Mouse (Mus musculus) lung, postnatal 25 days (tissue): ENCODE data around the gene Gm20388.

Experiments
- DNase-seq: peaks from one replicate; pipeline ENCODE4 v3.0.0; 2022; ENCODE audit warnings: low spot score

The Gm20388 gene

GRCm38 (mm10) chr8:122236521-122236920 is 2325.9 kb downstream of the Gm20388 start:
- DNase-seq = no peak

GRCm38 (mm10) chr8:122238225-122238624 is 2327.6 kb downstream of the Gm20388 start:
- DNase-seq = no peak

- no peak for DNase-seq
Observed at GRCm38 (mm10) chr8:122238731-122239130, 2328.1 kb downstream of the Gm20388 start.

DNA sequence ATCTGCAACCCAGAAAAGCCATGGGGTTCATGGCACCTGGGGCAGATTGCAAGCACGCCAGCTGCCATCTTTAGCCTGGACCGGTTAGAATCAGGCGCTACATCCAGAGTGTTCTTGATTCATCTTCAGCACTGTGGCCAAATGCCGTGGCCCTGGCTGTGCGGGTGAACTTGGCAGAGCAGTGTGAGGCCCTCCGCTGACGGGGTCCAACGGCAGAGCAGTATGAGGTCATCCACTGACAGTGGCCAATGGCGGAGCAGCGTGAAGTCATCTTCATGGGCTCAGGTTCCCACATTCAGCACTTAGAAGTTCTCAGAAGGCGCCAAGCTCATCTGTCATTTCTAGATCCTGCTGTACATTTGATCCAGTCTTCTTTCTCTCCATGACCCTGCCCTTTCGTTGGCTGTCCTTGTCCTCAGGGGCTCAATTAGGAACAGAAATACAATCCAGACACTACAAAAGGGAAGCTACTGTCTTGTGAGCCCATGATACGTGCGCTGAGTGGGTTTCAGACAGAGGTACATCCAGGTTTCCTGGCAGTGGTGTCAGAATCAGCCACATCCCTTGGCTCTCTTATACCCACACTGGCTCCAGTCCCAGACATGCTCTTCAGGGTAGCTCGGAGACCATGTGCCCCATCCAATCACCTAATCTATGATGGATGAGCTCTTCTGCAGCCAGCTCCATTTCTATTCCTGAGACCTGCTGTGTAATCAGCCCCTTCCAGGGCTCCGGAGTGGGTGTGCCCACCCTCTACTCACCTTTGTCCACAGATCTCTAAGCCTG is 2329.8 kb downstream of the Gm20388 start:
- no peak for DNase-seq

DNA sequence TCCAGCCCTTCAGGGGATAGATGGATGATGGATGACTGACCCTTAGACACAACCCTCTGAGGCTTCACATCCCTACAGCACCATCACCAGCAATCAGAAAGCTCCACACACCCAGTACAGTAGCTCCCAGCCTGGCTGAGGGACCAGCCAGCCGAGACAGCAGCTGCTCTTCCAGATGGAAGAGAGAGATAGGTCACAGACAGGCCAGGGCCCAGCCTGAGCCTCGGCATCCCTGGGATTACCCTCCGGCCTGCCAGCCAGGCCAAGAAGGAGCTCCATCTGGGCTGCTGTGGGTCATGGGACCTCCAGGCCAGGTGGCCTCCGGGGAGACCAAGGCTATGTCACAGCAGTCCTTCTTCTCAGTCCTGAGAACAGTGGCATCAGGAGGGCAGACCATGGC is 2332.7 kb downstream of the Gm20388 start:
- no peak for DNase-seq

GRCm38 (mm10) chr8:122245161-122245560 is 2334.5 kb downstream of the Gm20388 start:
- DNase-seq = no peak

GRCm38 (mm10) chr8:122246257-122247211 is 2335.9 kb downstream of the Gm20388 start:
- DNase-seq = no peak

- DNase-seq = no peak
Observed at GRCm38 (mm10) chr8:122251739-122252138, 2341.1 kb downstream of the Gm20388 start.

- no peak for DNase-seq
Observed at GRCm38 (mm10) chr8:122252366-122252765, 2341.7 kb downstream of the Gm20388 start.

DNA sequence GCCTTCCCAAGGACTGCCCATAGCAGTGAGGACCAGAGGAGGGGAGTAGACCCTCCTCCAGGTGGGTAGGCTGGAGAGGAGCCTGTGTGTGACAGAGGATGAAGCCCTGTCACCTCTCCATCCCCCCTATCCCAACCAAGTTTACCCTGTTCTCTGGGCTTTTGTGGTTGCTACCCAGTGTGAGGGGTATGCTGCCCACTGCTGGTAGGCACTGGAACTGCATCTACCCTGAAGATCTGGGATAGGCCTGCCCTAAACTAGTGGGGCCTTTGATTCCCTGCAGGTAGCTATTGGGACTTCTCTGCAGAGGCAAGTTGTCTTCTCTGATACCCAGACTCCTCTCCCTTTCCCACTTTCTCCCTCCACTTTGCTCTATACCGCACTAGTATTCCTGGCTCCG is 2348.7 kb downstream of the Gm20388 start:
- DNase-seq = peak; percentile 56

- no peak for DNase-seq
Observed at GRCm38 (mm10) chr8:122260755-122261154, 2350.1 kb downstream of the Gm20388 start.

- DNase-seq = no peak
Observed at GRCm38 (mm10) chr8:122262835-122263234, 2352.2 kb downstream of the Gm20388 start.

DNA sequence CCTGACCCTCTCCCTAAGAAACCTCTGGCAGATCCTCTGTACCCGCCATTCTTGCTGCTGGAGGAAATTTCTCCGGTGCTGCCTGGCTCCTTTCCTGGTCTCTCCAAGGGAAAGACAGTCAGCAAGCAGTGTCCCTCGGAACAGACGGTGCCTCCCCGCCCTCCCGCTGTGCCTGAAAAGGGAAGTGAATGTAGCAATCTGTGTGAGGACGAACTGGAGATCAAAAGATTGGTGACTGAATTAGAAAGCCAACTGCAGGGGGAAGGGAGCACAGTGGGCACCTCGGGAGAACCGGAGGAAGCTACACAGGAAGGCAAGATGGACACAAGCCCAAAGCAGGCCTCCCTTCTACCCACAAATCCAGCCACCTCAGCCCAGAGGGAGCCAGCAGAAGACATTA is 2353.6 kb downstream of the Gm20388 start:
- DNase-seq = peak; percentile 31

- no peak for DNase-seq
Observed at GRCm38 (mm10) chr8:122265522-122265921, 2354.9 kb downstream of the Gm20388 start.

DNA sequence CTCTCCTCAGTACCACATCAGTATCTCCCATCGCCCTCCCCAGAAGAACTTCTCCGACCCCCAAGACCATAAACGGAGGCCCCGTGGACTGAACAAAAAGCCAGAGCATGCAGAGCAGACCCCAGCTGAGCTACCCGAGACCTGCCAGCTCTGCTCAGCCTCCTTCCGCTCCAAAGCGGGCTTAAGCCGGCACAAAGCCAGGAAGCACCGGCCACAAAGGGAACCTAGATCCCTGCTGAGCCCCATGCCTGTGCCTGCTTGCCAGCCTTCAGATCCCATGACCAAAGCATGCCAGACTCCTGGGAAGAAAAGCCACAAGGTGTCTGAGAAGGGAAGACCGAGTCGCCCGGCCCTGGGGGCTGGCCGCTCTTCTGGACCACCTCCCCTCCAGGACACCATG is 2356.2 kb downstream of the Gm20388 start:
- DNase-seq = no peak

DNA sequence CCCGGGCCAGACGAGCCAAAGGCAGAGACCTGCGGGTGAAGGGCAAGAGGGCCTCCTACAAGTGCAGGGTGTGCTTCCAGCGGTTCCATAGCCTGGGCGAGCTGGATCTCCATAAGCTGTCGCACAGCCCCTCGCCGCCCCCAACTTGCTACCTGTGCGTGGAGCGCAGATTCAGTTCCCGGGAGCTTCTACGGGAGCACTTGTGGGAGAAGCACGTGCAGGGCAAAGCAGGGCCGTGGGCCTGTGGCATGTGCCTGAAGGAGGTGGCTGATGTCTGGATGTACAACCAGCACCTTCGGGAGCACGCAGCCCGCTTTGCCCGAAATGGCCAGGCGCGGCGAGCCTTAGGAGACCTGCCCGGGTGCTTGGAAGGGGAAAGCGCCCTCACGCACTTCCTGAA is 2358.2 kb downstream of the Gm20388 start:
- no peak for DNase-seq

GRCm38 (mm10) chr8:122269404-122269803 is 2358.8 kb downstream of the Gm20388 start:
- DNase-seq = peak; percentile 65

- no peak for DNase-seq
Observed at GRCm38 (mm10) chr8:122270555-122270954, 2359.9 kb downstream of the Gm20388 start.

DNA sequence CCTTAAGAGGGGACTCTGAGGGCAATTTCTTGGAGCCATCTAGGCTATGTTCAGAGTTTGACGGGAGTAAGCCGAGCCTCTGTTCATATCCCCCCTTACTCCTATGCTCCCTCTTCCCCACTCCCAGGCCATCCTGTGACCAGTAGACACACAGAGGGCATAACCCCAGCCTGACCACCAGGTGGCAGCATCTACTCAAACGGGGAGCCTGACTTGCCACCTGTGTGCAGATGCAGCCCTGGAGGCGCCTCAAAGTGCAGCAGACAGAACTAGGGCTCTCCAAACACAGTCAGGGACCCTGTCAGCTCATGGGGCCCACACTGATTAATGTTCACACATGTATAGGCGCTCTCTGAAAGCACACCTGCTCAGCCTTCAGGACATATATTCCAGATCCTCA is 2362.5 kb downstream of the Gm20388 start:
- peak; percentile 86 for DNase-seq

GRCm38 (mm10) chr8:122273826-122274225 is 2363.2 kb downstream of the Gm20388 start:
- no peak for DNase-seq

- no peak for DNase-seq
Observed at GRCm38 (mm10) chr8:122274651-122275391, 2364.2 kb downstream of the Gm20388 start.

GRCm38 (mm10) chr8:122276308-122276707 is 2365.7 kb downstream of the Gm20388 start:
- DNase-seq = no peak
